Mouse (Mus musculus) kidney, embryonic 14.5 days (tissue): Measurements from ENCODE around the gene G430095P16Rik. TPM values are rescaled to one million over a fixed set of nuclear protein-coding genes. Genes with fewer than 3 reads are reported as not detected.

ENCODE experiments used
- ATAC-seq: fragments of 200-750 bp; cut with Nextera tagmentation; 2 replicates; pipeline ENCODE4 v1.8.0; 2017; ENCODE audit warnings: moderate number of reproducible peaks, mild to moderate bottlenecking, moderate TSS enrichment, moderate library complexity; ENCODE audit not compliant: low FRiP score, low TSS enrichment
- H3K27ac ChIP-seq: fragments of 300-500 bp; sonication (generic); 2 replicates; pipeline ENCODE4 v1.5.1; 2014; ENCODE audit warnings: low read depth, mild to moderate bottlenecking, low read length, moderate library complexity, mixed read lengths
- H3K27me3 ChIP-seq: fragments of 300-500 bp; sonication (generic); 2 replicates; pipeline ENCODE4 v1.6.1; 2014; ENCODE audit warnings: mild to moderate bottlenecking, low read length; ENCODE audit not compliant: control insufficient read depth, insufficient read depth
- H3K36me3 ChIP-seq: fragments of 300-500 bp; sonication (generic); 2 replicates; pipeline ENCODE4 v1.6.1; 2014; ENCODE audit warnings: low read length, mixed read lengths; ENCODE audit not compliant: control insufficient read depth, insufficient read depth
- H3K4me1 ChIP-seq: fragments of 300-500 bp; sonication (generic); 2 replicates; pipeline ENCODE4 v1.6.1; 2014; ENCODE audit warnings: low read length, mixed read lengths; ENCODE audit not compliant: control insufficient read depth, insufficient read depth
- H3K4me2 ChIP-seq: fragments of 300-500 bp; sonication (generic); replicated peaks from 2 replicates; pipeline ENCODE4 v1.6.1; 2014; ENCODE audit warnings: low read depth, mild to moderate bottlenecking, low read length
- H3K4me3 ChIP-seq: fragments of 300-500 bp; sonication (generic); 2 replicates; pipeline ENCODE4 v1.5.1; 2014; ENCODE audit warnings: mild to moderate bottlenecking, low read length
- H3K9ac ChIP-seq: fragments of 300-500 bp; sonication (generic); 2 replicates; pipeline ENCODE4 v1.6.1; 2014; ENCODE audit warnings: low read depth, mild to moderate bottlenecking, low read length, moderate library complexity
- H3K9me3 ChIP-seq: fragments of 300-500 bp; sonication (generic); 2 replicates; pipeline ENCODE4 v1.6.1; 2016; ENCODE audit warnings: low read length; ENCODE audit not compliant: control insufficient read depth
- WGBS: fragments of 180-500 bp; shearing (Covaris S2); extraction: QIAGEN DNeasy Blood & Tissue Kit; methylation state at CpG from one replicate; pipeline ENCODE4 v1.1.7; 2014; 5-methylcytosine and 5-hydroxymethylcytosine counted together
- polyA plus RNA-seq: library from polyadenylated mRNA; unstranded; fragments of >200 nt; fragmentation: Nextera tagmentation; extraction: Ambion mirVana; gene quantifications from 2 replicates; pipeline ENCODE4 v1.2.1, GENCODE M21; 2014

G430095P16Rik gene
- polyA plus RNA-seq, 1 experiment from 2014 or later: 1.7 TPM

DNA sequence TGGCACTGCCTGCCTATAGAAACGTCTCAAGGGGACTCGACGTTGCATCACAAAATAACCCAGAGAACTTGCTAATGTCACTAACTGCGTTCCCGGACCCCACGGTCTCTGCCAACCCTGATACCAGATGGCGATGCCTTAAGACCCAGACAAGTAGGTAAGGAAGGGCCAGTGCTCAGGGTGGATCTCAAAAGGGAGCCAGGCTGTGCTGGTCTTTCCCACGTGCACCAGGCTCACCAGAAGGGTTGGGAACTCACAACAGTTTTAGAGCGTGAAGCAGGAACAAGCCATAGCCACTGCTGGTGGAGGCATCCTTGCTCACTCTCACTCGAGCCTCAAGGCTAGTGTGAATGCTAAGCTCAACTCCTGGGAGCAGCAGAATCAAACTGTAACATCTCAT is 44.4 kb downstream of the G430095P16Rik start:
- ATAC-seq: no peak
- Histone ChIP-seq H3K27me3 (peaks cover 91% of the 10 kb centered on the region), H3K9me3 (no peaks in the 10 kb centered on the region), H3K36me3 (no peaks in the 10 kb centered on the region), H3K27ac (no peak overlapping the region), H3K9ac (no peak overlapping the region), H3K4me2 (no peak overlapping the region), H3K4me3 (no peak overlapping the region), H3K4me1 (0 out of 2 replicates have a peak, but pooled peaks cover 9% of the 10 kb centered on the region)
- WGBS: 82% methylated on average over 10 of the region's 10 CpGs

DNA sequence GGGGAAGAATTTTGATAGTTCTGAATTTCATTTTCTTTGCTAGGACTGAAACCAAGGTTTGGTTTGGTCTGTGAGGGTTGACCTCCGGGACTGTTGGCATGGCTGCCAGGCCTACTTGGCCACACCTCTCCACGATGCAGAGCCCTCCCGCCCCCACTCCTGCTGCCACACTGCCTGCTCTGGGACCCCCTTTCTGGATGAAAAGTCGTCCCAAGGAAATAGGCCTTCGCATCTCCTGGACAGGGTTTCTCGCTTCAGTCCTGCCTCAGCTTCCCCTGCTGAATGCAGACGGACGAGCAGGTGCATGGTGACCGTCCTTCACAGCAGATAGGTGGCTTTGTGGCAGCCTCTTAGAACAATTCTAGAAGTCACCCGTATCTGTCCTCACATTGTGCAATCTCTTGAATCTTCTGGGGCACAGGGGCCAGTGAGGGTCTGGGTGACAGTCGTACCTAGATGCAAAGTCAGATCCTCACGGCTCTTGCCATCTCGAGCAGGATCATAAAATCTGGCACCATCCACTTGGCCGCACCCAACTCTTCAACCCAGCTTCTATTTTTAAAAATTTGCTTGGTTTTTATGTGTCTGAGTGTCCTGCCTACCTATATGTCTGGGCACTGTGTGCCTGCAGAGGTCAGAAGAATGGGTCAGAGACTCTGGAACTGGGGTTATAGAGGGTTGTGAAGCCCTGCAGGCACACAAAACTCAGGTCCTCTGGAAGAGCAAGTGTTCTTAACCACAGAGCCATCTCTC is 45.7 kb downstream of the G430095P16Rik start:
- no peaks in the 10 kb centered on the region for H3K9me3 ChIP-seq
- H3K4me1 ChIP-seq: 0 out of 2 replicates have a peak, but pooled peaks cover 9% of the 10 kb centered on the region
- no peak overlapping the region for H3K9ac ChIP-seq
- H3K27ac ChIP-seq: no peak overlapping the region
- no peaks in the 10 kb centered on the region for H3K36me3 ChIP-seq
- no peak overlapping the region for H3K4me3 ChIP-seq
- WGBS: 87% methylated on average over 14 of the region's 14 CpGs
- peaks cover 91% of the 10 kb centered on the region for H3K27me3 ChIP-seq
- no peak overlapping the region for H3K4me2 ChIP-seq
- ATAC-seq: no peak

DNA sequence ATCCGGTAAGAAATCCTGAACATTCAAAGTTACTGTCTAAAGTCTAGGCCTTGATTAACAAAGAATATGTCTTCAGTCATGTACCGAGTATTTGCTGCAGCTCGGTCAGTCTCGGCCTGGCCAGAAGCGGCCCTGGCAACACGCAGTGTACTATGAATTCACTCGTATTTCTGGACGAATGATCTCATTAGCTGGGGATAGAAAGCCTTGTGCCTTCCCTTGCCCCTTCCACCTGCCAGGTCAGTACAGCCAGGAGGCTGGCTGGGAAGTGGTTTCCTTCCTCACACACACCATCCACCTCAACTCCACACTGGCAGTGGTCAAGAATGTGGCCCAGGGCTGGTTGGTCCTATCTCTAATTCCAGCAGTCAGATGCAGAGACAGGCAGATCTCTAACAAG is 46.5 kb downstream of the G430095P16Rik start:
- Histone ChIP-seq H3K36me3 (no peaks in the 10 kb centered on the region), H3K9me3 (no peaks in the 10 kb centered on the region), H3K9ac (no peak overlapping the region), H3K4me3 (no peak overlapping the region), H3K27ac (no peak overlapping the region), H3K27me3 (peaks cover 89% of the 10 kb centered on the region), H3K4me2 (no peak overlapping the region), H3K4me1 (0 out of 2 replicates have a peak, but pooled peaks cover 14% of the 10 kb centered on the region)
- ATAC-seq: no peak
- WGBS: 89% methylated on average over 8 of the region's 8 CpGs

DNA sequence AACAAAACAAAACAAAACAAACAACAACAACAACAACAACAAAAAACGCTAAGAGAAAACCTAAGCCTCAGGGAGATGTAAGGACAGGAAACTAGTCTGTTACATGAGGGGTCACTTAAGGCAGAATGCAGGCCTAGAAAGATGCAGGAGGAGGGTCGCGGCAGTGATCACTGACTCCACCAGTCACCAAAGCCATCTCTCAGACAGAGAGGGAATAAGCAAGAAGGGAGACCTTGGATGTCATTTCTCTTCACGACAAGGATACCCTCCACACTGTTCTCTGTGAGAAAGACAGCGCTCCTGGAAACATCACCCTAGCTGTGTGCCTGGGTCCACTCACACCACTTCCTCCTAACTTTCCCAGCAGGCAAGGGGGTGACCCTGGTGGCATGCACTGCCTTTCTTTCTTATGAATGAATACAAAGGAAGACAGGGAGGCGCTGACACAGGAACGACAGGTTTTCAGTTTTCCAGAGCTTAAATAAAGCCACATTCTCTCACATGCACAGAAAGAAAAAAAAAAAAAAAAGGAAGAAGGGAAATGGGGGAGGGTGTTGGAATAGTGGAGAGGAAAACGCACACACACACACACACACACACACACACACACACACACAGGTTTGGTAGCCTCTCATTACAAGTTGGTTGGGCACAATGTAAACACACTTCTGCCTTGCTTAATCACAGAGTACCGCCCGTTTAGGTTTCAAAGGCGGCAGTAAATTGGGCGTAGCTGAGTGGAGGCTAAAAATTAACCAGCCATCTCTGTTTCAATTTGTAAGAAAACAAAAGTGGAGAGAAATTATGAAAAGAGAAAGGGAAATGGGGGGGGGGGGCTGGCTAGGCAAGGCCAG is 47.5 kb downstream of the G430095P16Rik start:
- Histone ChIP-seq H3K9me3 (no peaks in the 10 kb centered on the region), H3K4me1 (peaks cover 18% of the 10 kb centered on the region; the same call in 1 of the 2 replicates), H3K4me2 (no peak overlapping the region; the same call in 1 of the 2 replicates), H3K4me3 (no peak overlapping the region), H3K27ac (no peak overlapping the region), H3K36me3 (no peaks in the 10 kb centered on the region), H3K9ac (no peak overlapping the region), H3K27me3 (peaks cover 89% of the 10 kb centered on the region)
- no peak for ATAC-seq
- WGBS: 25% methylated on average over 12 of the region's 12 CpGs

DNA sequence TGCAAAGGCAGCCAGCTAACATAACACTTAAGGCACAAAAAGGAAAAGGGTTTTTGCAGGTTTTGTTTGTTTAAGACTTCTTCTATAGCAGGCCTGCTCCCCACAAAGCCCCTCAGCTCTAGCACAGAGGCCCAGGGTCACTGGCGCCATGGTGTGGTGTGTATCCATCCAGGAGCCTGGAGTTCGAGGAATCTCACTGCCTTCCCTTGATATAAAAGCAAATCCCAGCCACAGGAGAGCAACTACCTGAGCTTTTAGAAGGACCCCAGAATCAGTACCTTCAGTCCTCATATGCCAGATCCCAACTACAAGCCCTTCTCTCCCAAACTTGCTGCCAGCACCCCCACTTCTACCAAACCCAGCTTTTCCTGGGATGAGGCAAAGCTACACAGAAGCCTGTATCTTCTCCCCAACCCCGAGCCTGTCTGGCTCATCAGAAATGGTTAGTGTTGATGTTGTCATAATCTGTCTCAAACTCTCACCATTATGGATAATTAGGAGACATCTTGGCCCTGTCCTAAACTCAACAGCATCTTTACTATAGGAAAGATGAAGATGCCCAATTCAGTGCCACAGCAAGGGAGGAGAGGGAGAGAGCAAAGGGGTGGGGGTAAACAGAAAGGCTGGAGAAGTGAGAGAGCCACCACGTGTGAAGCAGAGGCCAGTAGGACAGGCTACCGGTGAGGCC is 48.3 kb downstream of the G430095P16Rik start:
- no peak overlapping the region for H3K27ac ChIP-seq
- no peak overlapping the region for H3K4me3 ChIP-seq
- H3K4me1 ChIP-seq: peaks cover 20% of the 10 kb centered on the region; the same call in 1 of the 2 replicates
- 26% methylated on average over 5 of the region's 5 CpGs for WGBS
- no peaks in the 10 kb centered on the region for H3K36me3 ChIP-seq
- no peak overlapping the region for H3K9ac ChIP-seq
- ATAC-seq: no peak
- H3K4me2 ChIP-seq: no peak overlapping the region; the same call in 1 of the 2 replicates
- H3K9me3 ChIP-seq: no peaks in the 10 kb centered on the region
- H3K27me3 ChIP-seq: peaks cover 92% of the 10 kb centered on the region

DNA sequence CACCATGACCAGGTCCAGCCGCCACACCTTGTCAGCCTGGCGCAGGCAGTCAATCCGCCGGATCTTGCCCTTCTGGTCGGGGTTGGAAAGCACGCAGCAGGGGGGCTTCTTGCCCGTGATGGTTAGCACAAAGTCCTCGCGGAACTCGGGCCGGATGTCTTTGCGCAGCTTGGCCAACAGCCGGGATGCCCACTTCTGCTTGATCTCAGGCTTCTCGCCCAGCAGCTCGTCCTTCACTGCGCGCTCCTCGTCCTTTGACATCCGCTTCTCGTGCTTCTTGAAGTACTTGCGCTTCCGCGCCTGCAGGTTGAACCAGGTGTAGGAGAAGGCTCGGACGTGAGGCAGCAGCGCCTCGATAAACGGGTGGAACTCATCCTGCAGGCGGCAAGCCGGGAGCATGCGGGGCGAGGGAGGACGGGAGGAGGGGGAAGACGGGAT is 49.2 kb downstream of the G430095P16Rik start:
- H3K4me3 ChIP-seq: 0 out of 2 replicates have a peak overlapping the region, but pooled peaks have one; percentile 1
- H3K9ac ChIP-seq: no peak overlapping the region
- H3K4me2 ChIP-seq: 0 out of 2 replicates have a peak overlapping the region, but pooled peaks have one; percentile 5
- 5% methylated on average over 34 of the region's 34 CpGs for WGBS
- H3K9me3 ChIP-seq: no peaks in the 10 kb centered on the region
- no peak for ATAC-seq
- H3K27ac ChIP-seq: no peak overlapping the region
- H3K27me3 ChIP-seq: peaks cover 92% of the 10 kb centered on the region
- peaks cover 20% of the 10 kb centered on the region; the same call in 1 of the 2 replicates for H3K4me1 ChIP-seq
- H3K36me3 ChIP-seq: no peaks in the 10 kb centered on the region

DNA sequence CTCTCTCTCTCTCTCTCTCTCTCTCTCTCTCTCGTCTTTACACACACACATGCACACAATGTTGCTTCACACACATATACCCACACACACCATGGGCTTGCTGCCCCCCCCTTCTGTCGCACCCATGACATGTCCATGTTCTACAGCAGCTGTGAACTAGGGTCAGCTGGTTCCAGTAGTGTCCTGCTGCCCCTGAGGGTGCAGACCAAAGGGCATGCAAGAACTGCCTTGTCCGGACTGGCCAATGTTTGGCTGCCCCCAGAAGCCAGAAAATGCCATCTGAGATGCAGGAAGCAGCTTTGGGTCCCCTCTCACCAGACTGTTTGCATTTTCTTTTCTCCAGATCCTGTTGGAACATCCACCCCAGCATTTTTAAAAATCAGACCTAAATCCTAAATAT is 49.8 kb downstream of the G430095P16Rik start:
- Histone ChIP-seq H3K36me3 (no peaks in the 10 kb centered on the region), H3K27ac (no peak overlapping the region), H3K9me3 (no peaks in the 10 kb centered on the region), H3K4me2 (no peak overlapping the region), H3K4me3 (peak overlapping the region; percentile 28; the same call in 1 of the 2 replicates), H3K4me1 (peaks cover 20% of the 10 kb centered on the region; the same call in 1 of the 2 replicates), H3K9ac (0 out of 2 replicates have a peak overlapping the region, but pooled peaks have one; percentile 12), H3K27me3 (peaks cover 92% of the 10 kb centered on the region)
- ATAC-seq: no peak
- 0% methylated on average over 3 of the region's 3 CpGs for WGBS

DNA sequence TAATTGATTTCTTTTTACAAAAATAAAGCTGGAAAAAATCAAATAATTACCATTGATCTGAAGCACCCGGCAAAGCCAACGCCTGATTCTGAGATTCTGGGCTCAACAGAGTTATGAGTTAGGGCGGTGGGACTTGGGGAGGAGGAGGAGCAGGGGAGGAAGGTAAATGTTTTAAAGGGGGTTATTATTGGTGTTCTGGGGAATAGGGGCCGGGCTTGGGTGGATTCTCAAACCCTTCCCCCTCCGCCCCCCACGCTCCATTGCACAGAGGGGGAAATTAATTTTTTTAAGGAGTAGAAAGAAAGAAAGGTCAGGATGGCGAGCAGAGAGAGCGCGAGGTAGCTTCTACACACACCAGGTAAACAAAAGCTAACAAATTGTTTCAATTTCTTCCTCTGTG is 50.5 kb downstream of the G430095P16Rik start:
- Histone ChIP-seq H3K9ac (peak overlapping the region; percentile 12; the same call in 1 of the 2 replicates), H3K4me1 (peaks cover 20% of the 10 kb centered on the region; the same call in 1 of the 2 replicates)
- no peak for ATAC-seq

More for the DNA sequence above, 50.5 kb downstream of the G430095P16Rik start:
- Histone ChIP-seq H3K9me3 (no peaks in the 10 kb centered on the region), H3K4me3 (peak overlapping the region; percentile 28), H3K27ac (no peak overlapping the region), H3K36me3 (no peaks in the 10 kb centered on the region), H3K4me2 (peak overlapping the region; percentile 42), H3K27me3 (peaks cover 94% of the 10 kb centered on the region)
- WGBS: 1% methylated on average over 9 of the region's 9 CpGs
